Mouse (Mus musculus): ENCODE measurements at regions not wholly inside any gene's neighbourhood (a gene's known extent, or its start where the extent isn't known, plus 50 kb on each side); places are given as distances from the start of the nearest gene placed in this dataset.

DNA sequence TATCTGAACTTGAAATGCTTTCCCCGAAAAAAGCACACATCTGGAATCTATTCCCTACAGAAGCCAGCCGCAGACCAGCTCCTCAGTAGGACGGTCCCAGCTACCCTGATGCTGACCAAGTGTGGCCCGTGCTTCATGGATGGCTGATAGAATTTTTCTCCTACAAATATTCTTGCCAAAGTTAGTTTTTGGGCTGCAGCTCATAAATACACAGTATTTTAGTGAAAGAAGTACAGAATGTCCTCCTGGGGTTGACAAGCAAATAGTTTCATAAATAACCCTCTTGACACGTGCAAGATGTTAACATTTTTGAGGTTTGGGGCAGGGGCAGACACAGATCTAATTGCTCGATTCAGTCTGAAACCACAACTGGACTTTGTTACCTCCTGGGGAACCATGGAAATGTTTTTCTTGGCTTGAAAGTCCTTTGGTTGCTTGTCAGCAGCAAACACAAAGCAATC lies 91.0 kb upstream of the Adra1b start:
- H3K4me3 ChIP-seq (ENCODE audit: insufficient read depth, poor library complexity, severe bottlenecking), result no peak overlapping the region
- no peaks in the 10 kb centered on the region for H3K79me3 ChIP-seq (ENCODE audit: low read depth)
- H3K79me2 ChIP-seq (ENCODE audit: control insufficient read depth, insufficient read depth), result no peaks in the 10 kb centered on the region
- TF ChIP-seq USF1 (IDR thresholded peaks at IDR 0.05; ENCODE audit: low read depth) (no peak), MYOD1 (IDR thresholded peaks at IDR 0.05; ENCODE audit: control insufficient read depth, insufficient read length, low read depth) (peak; percentile 43), MAX (IDR thresholded peaks at IDR 0.05) (peak; percentile 50)
- no peaks in the 10 kb centered on the region for H3K36me3 ChIP-seq (ENCODE audit: control insufficient read depth, insufficient read depth)
- H3K27me3 ChIP-seq (ENCODE audit: control insufficient read depth, insufficient read depth, insufficient read length), result no peaks in the 10 kb centered on the region
- no peak overlapping the region for H3ac ChIP-seq (ENCODE audit: control insufficient read depth, insufficient read length, low read depth)

GRCm38 (mm10) chr11:43998046-43998725 lies 97.2 kb upstream of the Adra1b start:
- Histone ChIP-seq H3K27me3 (ENCODE audit: control insufficient read depth, insufficient read depth, insufficient read length) (no peaks in the 10 kb centered on the region), H3ac (ENCODE audit: control insufficient read depth, insufficient read length, low read depth) (no peak overlapping the region), H3K79me2 (ENCODE audit: control insufficient read depth, insufficient read depth) (no peaks in the 10 kb centered on the region), H3K79me3 (ENCODE audit: low read depth) (no peaks in the 10 kb centered on the region), H3K4me3 (ENCODE audit: insufficient read depth, poor library complexity, severe bottlenecking) (no peak overlapping the region), H3K36me3 (ENCODE audit: control insufficient read depth, insufficient read depth) (no peaks in the 10 kb centered on the region)
- TF ChIP-seq CEBPB (IDR thresholded peaks at IDR 0.05; ENCODE audit: low read depth) (no peak), USF1 (IDR thresholded peaks at IDR 0.05; ENCODE audit: low read depth) (peak; percentile 92), FOSL1 (IDR thresholded peaks at IDR 0.05; ENCODE audit: insufficient read depth, low read length, poor library complexity, severe bottlenecking) (peak; percentile 85), MYOG (IDR thresholded peaks at IDR 0.05; ENCODE audit: control insufficient read depth, extremely low read depth, insufficient read length) (no peak), CTCF (IDR thresholded peaks at IDR 0.05; ENCODE audit: control insufficient read depth, insufficient read depth, insufficient read length) (no peak), MYOD1 (IDR thresholded peaks at IDR 0.05; ENCODE audit: control insufficient read depth, insufficient read length, low read depth) (no peak), MAX (IDR thresholded peaks at IDR 0.05) (peak; percentile 57)

DNA sequence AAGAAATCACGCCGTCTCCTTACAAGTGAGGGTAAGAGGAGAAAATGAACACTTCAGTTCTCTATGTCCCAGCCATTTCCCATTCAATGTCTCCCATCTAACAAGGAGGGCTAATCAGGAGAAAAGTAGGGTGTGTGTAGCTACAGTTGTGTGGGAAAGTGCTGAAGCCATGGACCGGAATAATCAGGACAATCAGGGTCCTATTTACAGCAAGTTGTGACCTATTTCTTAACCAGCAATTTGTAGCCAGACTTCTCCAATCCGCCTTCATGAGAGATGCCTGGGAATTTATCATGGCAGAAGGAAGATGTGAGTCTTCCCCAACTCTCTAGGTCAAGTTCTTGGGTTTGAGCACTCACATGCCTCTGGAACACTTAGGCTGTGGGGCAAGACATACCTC lies 99.0 kb upstream of the Adra1b start:
- H3K79me3 ChIP-seq (ENCODE audit: low read depth), result no peaks in the 10 kb centered on the region
- no peaks in the 10 kb centered on the region for H3K36me3 ChIP-seq (ENCODE audit: control insufficient read depth, insufficient read depth)
- H3K27me3 ChIP-seq (ENCODE audit: control insufficient read depth, insufficient read depth, insufficient read length), result no peaks in the 10 kb centered on the region
- no peak overlapping the region for H3ac ChIP-seq (ENCODE audit: control insufficient read depth, insufficient read length, low read depth)
- no peaks in the 10 kb centered on the region for H3K79me2 ChIP-seq (ENCODE audit: control insufficient read depth, insufficient read depth)
- TF ChIP-seq FOSL1 (IDR thresholded peaks at IDR 0.05; ENCODE audit: insufficient read depth, low read length, poor library complexity, severe bottlenecking) (no peak), MYOG (IDR thresholded peaks at IDR 0.05; ENCODE audit: control insufficient read depth, extremely low read depth, insufficient read length) (no peak), CEBPB (IDR thresholded peaks at IDR 0.05; ENCODE audit: low read depth) (no peak), MYOD1 (IDR thresholded peaks at IDR 0.05; ENCODE audit: control insufficient read depth, insufficient read length, low read depth) (no peak), MAX (IDR thresholded peaks at IDR 0.05) (no peak), CTCF (IDR thresholded peaks at IDR 0.05; ENCODE audit: control insufficient read depth, insufficient read depth, insufficient read length) (no peak), USF1 (IDR thresholded peaks at IDR 0.05; ENCODE audit: low read depth) (no peak)
- H3K4me3 ChIP-seq (ENCODE audit: insufficient read depth, poor library complexity, severe bottlenecking), result no peak overlapping the region

DNA sequence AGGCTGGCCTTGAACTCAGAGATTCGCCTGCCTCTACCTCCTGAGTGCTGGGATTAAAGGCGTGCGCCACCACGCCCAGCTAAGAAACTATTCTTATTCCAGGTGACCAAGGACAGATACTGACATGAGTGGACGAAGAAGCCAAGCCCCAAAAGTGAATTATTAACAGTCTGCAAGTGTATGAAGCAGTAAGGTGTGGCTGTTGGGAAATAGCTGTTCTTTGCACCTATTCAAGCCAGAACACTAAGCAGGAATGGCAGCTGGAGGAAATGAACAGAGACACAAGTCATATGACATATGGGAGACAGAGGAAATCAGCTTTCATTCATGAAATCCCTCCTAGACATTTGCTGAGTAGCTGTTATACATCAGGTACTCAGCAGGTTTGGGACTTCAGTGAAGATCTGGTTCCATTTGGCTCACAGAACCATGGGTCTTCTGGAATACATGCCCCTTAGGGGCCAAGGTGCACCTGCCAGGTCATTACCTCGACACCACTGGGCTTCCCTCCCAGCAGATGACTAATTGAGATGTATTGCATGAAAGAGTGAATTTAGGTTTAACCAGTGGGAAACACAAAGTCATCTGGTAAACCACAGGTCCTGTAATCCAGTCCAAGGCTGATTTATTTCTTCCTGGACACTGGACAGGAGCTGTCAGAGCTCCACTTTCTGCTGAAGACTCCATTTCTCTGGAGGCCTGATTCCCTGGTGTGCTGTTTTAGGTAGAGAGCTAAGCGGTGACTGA lies 101.0 kb upstream of the Adra1b start:
- Histone ChIP-seq H3K79me3 (ENCODE audit: low read depth) (no peaks in the 10 kb centered on the region), H3K36me3 (ENCODE audit: control insufficient read depth, insufficient read depth) (no peaks in the 10 kb centered on the region), H3ac (ENCODE audit: control insufficient read depth, insufficient read length, low read depth) (no peak overlapping the region), H3K79me2 (ENCODE audit: control insufficient read depth, insufficient read depth) (no peaks in the 10 kb centered on the region), H3K27me3 (ENCODE audit: control insufficient read depth, insufficient read depth, insufficient read length) (no peaks in the 10 kb centered on the region), H3K4me3 (ENCODE audit: insufficient read depth, poor library complexity, severe bottlenecking) (no peak overlapping the region)
- peak; percentile 30 for TF ChIP-seq CEBPB (IDR thresholded peaks at IDR 0.05; ENCODE audit: low read depth)
- no peak for TF ChIP-seq USF1 (IDR thresholded peaks at IDR 0.05; ENCODE audit: low read depth)
- no peak for TF ChIP-seq CTCF (IDR thresholded peaks at IDR 0.05; ENCODE audit: control insufficient read depth, insufficient read depth, insufficient read length)
- TF ChIP-seq MYOD1 (IDR thresholded peaks at IDR 0.05; ENCODE audit: control insufficient read depth, insufficient read length, low read depth), result peak; percentile 79

DNA sequence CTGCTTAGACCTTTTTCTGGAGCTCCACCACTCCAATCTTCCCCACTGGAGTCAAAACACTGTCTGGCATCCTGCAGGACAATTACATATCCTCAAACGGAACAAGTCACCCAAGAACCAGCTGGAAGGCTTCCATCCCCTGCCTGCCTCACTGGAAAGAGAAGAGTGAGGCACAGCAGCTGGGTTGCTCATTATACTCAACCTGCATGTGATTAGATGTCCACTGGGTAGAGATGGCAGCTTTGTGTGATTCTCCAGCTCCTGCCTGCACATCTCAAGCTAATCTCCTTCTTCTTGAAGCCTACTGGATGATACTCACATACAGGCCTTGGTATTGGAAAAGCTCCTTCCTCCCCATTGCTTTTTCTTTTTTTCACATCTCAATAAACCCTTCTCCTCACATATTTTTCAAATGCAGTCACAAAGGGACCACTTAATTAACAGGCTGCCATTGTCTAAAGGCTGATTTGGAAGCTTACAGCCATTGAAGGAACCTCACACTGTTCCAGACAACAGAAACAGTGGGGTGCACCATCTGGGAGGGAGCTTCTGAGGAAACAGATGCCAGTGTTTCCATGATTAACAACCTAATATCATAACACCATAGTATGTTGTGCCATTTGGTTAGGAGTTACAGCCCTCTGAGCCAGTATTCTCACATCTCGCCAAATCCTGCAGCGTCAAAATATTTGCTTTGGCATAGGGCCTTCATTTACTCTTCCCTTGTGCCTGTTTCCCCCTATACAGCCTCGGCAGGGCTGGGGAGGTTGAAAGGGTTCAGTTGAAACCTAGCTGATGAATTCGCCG lies 101.9 kb upstream of the Adra1b start:
- H3K79me3 ChIP-seq (ENCODE audit: low read depth), result no peaks in the 10 kb centered on the region
- H3K27me3 ChIP-seq (ENCODE audit: control insufficient read depth, insufficient read depth, insufficient read length), result no peaks in the 10 kb centered on the region
- H3K79me2 ChIP-seq (ENCODE audit: control insufficient read depth, insufficient read depth), result no peaks in the 10 kb centered on the region
- H3K4me3 ChIP-seq (ENCODE audit: insufficient read depth, poor library complexity, severe bottlenecking), result no peak overlapping the region
- TF ChIP-seq MYOD1 (IDR thresholded peaks at IDR 0.05; ENCODE audit: control insufficient read depth, insufficient read length, low read depth) (peak; percentile 5), MAX (IDR thresholded peaks at IDR 0.05) (no peak)
- no peak overlapping the region for H3ac ChIP-seq (ENCODE audit: control insufficient read depth, insufficient read length, low read depth)
- H3K36me3 ChIP-seq (ENCODE audit: control insufficient read depth, insufficient read depth), result no peaks in the 10 kb centered on the region

All from C2C12 (cell line).